Mouse (Mus musculus): ENCODE results near the gene Olfr191. TPM values are rescaled to one million over a fixed set of nuclear protein-coding genes. Genes with fewer than 3 reads are reported as not detected.

Gene Olfr191
- total RNA-seq, 1 experiment: not detected

GRCm38 (mm10) chr16:59048860-59049259 is 40.8 kb downstream of the Olfr191 start:
- H3K9me3 ChIP-seq (ENCODE audit: control insufficient read depth, insufficient read depth, low read depth, low read length): no peaks in the 10 kb centered on the region
- no peak overlapping the region for H3K9ac ChIP-seq (ENCODE audit: insufficient read depth, low read depth, low read length, poor library complexity, severe bottlenecking)
- no peak overlapping the region for H3K27ac ChIP-seq (ENCODE audit: insufficient read depth, low read depth, low read length, poor library complexity, severe bottlenecking)
- H3K36me3 ChIP-seq (ENCODE audit: control insufficient read depth, insufficient read depth, low read length, poor library complexity, severe bottlenecking): no peaks in the 10 kb centered on the region
- no peak for DNase-seq (ENCODE audit: low read depth, low spot score)
- in situ Hi-C loops (cut with MboI; ENCODE audit: low sequenced_read_pairs in 2 of 2, unreplicated experiment in 2 of 2): no loop called here
- no peaks in the 10 kb centered on the region for H3K4me1 ChIP-seq (ENCODE audit: control insufficient read depth in 2 of 2, insufficient read depth in 2 of 2, low read length in 2 of 2, poor library complexity in 1 of 2)
- H3K4me3 ChIP-seq (ENCODE audit: insufficient read depth in 1 of 2, low read depth in 1 of 2, low read length in 2 of 2, poor library complexity in 1 of 2, severe bottlenecking in 1 of 2): no peak overlapping the region
- TF ChIP-seq ZNF384 (IDR thresholded peaks at IDR 0.05; ENCODE audit: low read depth, low read length) (no peak), ZC3H11A (IDR thresholded peaks at IDR 0.05; ENCODE audit: borderline replicate concordance, low read depth, low read length) (no peak), CHD2 (IDR thresholded peaks at IDR 0.05; ENCODE audit: low read depth, low read length) (no peak), HCFC1 (IDR thresholded peaks at IDR 0.05; ENCODE audit: borderline replicate concordance, insufficient read depth, low read length) (no peak), MAFK (IDR thresholded peaks at IDR 0.05; ENCODE audit: insufficient read depth, low read depth, low read length) (no peak)

- in situ Hi-C loops (cut with MboI; ENCODE audit: low sequenced_read_pairs in 2 of 2, unreplicated experiment in 2 of 2): no loop called here
- no peak overlapping the region for H3K9ac ChIP-seq (ENCODE audit: insufficient read depth, low read depth, low read length, poor library complexity, severe bottlenecking)
- no peak for TF ChIP-seq CHD2 (IDR thresholded peaks at IDR 0.05; ENCODE audit: low read depth, low read length)
- TF ChIP-seq HCFC1 (IDR thresholded peaks at IDR 0.05; ENCODE audit: borderline replicate concordance, insufficient read depth, low read length): no peak
- TF ChIP-seq ZC3H11A (IDR thresholded peaks at IDR 0.05; ENCODE audit: borderline replicate concordance, low read depth, low read length): no peak
- TF ChIP-seq ZNF384 (IDR thresholded peaks at IDR 0.05; ENCODE audit: low read depth, low read length): no peak
- TF ChIP-seq MAFK (IDR thresholded peaks at IDR 0.05; ENCODE audit: insufficient read depth, low read depth, low read length): no peak
- no peaks in the 10 kb centered on the region for H3K4me1 ChIP-seq (ENCODE audit: control insufficient read depth in 2 of 2, insufficient read depth in 2 of 2, low read length in 2 of 2, poor library complexity in 1 of 2)
- no peaks in the 10 kb centered on the region for H3K9me3 ChIP-seq (ENCODE audit: control insufficient read depth, insufficient read depth, low read depth, low read length)
- no peak overlapping the region for H3K27ac ChIP-seq (ENCODE audit: insufficient read depth, low read depth, low read length, poor library complexity, severe bottlenecking)
- no peak overlapping the region for H3K4me3 ChIP-seq (ENCODE audit: insufficient read depth in 1 of 2, low read depth in 1 of 2, low read length in 2 of 2, poor library complexity in 1 of 2, severe bottlenecking in 1 of 2)
- no peak for DNase-seq (ENCODE audit: low read depth, low spot score)
- no peaks in the 10 kb centered on the region for H3K36me3 ChIP-seq (ENCODE audit: control insufficient read depth, insufficient read depth, low read length, poor library complexity, severe bottlenecking)
These were observed 42.0 kb downstream of the Olfr191 start for GRCm38 (mm10) chr16:59047579-59047978.

GRCm38 (mm10) chr16:59045835-59046234 is 43.8 kb downstream of the Olfr191 start:
- H3K36me3 ChIP-seq (ENCODE audit: control insufficient read depth, insufficient read depth, low read length, poor library complexity, severe bottlenecking): no peaks in the 10 kb centered on the region
- H3K9ac ChIP-seq (ENCODE audit: insufficient read depth, low read depth, low read length, poor library complexity, severe bottlenecking): no peak overlapping the region
- H3K4me3 ChIP-seq (ENCODE audit: insufficient read depth in 1 of 2, low read depth in 1 of 2, low read length in 2 of 2, poor library complexity in 1 of 2, severe bottlenecking in 1 of 2): no peak overlapping the region
- in situ Hi-C loops (cut with MboI; ENCODE audit: low sequenced_read_pairs in 2 of 2, unreplicated experiment in 2 of 2): no loop called here
- TF ChIP-seq CHD2 (IDR thresholded peaks at IDR 0.05; ENCODE audit: low read depth, low read length) (no peak), ZNF384 (IDR thresholded peaks at IDR 0.05; ENCODE audit: low read depth, low read length) (no peak), HCFC1 (IDR thresholded peaks at IDR 0.05; ENCODE audit: borderline replicate concordance, insufficient read depth, low read length) (no peak), ZC3H11A (IDR thresholded peaks at IDR 0.05; ENCODE audit: borderline replicate concordance, low read depth, low read length) (no peak), MAFK (IDR thresholded peaks at IDR 0.05; ENCODE audit: insufficient read depth, low read depth, low read length) (no peak)
- H3K4me1 ChIP-seq (ENCODE audit: control insufficient read depth in 2 of 2, insufficient read depth in 2 of 2, low read length in 2 of 2, poor library complexity in 1 of 2): no peaks in the 10 kb centered on the region
- H3K9me3 ChIP-seq (ENCODE audit: control insufficient read depth, insufficient read depth, low read depth, low read length): no peaks in the 10 kb centered on the region
- no peak overlapping the region for H3K27ac ChIP-seq (ENCODE audit: insufficient read depth, low read depth, low read length, poor library complexity, severe bottlenecking)
- no peak for DNase-seq (ENCODE audit: low read depth, low spot score)

- in situ Hi-C loops (cut with MboI; ENCODE audit: low sequenced_read_pairs in 2 of 2, unreplicated experiment in 2 of 2): no loop called here
- Histone ChIP-seq H3K9me3 (ENCODE audit: control insufficient read depth, insufficient read depth, low read depth, low read length) (no peaks in the 10 kb centered on the region), H3K27ac (ENCODE audit: insufficient read depth, low read depth, low read length, poor library complexity, severe bottlenecking) (no peak within 1 kb of the TSS), H3K4me1 (ENCODE audit: control insufficient read depth in 2 of 2, insufficient read depth in 2 of 2, low read length in 2 of 2, poor library complexity in 1 of 2) (no peaks in the 10 kb centered on the region), H3K4me3 (ENCODE audit: insufficient read depth in 1 of 2, low read depth in 1 of 2, low read length in 2 of 2, poor library complexity in 1 of 2, severe bottlenecking in 1 of 2) (no peak within 1 kb of the TSS), H3K36me3 (ENCODE audit: control insufficient read depth, insufficient read depth, low read length, poor library complexity, severe bottlenecking) (no peaks in the 10 kb centered on the region), H3K9ac (ENCODE audit: insufficient read depth, low read depth, low read length, poor library complexity, severe bottlenecking) (no peak within 1 kb of the TSS)
- TF ChIP-seq MAFK (IDR thresholded peaks at IDR 0.05; ENCODE audit: insufficient read depth, low read depth, low read length): no peak
- no peak for TF ChIP-seq HCFC1 (IDR thresholded peaks at IDR 0.05; ENCODE audit: borderline replicate concordance, insufficient read depth, low read length)
- TF ChIP-seq CHD2 (IDR thresholded peaks at IDR 0.05; ENCODE audit: low read depth, low read length): no peak
- no peak for TF ChIP-seq ZC3H11A (IDR thresholded peaks at IDR 0.05; ENCODE audit: borderline replicate concordance, low read depth, low read length)
- no peak for TF ChIP-seq ZNF384 (IDR thresholded peaks at IDR 0.05; ENCODE audit: low read depth, low read length)
- no peak for DNase-seq (ENCODE audit: low read depth, low spot score)
These were observed 49.9 kb downstream of the Olfr191 start, which contains the start of gene Olfr187 for GRCm38 (mm10) chr16:59039710-59040109. Gene Olfr187 (minus strand): TSS chr16:59039767.

Other genes starting within 250 kb of the Olfr191 start
- gene Olfr177, start 215.1 kb downstream of the Olfr191 start, total RNA-seq (2012; rRNA removed): not detected in 2 replicates
- not detected in 2 replicates for gene Olfr178, start 197.8 kb downstream of the Olfr191 start, total RNA-seq (2012; rRNA removed)
- gene Olfr181, start 161.1 kb downstream of the Olfr191 start, total RNA-seq (2012; rRNA removed): not detected in 2 replicates
- gene Olfr180, start 160.4 kb downstream of the Olfr191 start, total RNA-seq (2012; rRNA removed): not detected in 2 replicates
- not detected in 2 replicates for gene Olfr183, start 94.5 kb downstream of the Olfr191 start, total RNA-seq (2012; rRNA removed)
- gene Olfr186, start 59.5 kb downstream of the Olfr191 start, total RNA-seq (2012; rRNA removed): not detected in 2 replicates
- not detected in 2 replicates for gene Olfr187, start 50.1 kb downstream of the Olfr191 start, total RNA-seq (2012; rRNA removed)
- gene Olfr190, start 11.8 kb downstream of the Olfr191 start, total RNA-seq (2012; rRNA removed): not detected in 2 replicates
- gene Olfr193, start 22.1 kb upstream of the Olfr191 start, total RNA-seq (2012; rRNA removed): not detected in 2 replicates
- not detected in 2 replicates for gene Olfr194, start 31.2 kb upstream of the Olfr191 start, total RNA-seq (2012; rRNA removed)
- not detected in 2 replicates for gene Olfr195, start 57.2 kb upstream of the Olfr191 start, total RNA-seq (2012; rRNA removed)
- gene Olfr196, start 80.6 kb upstream of the Olfr191 start, total RNA-seq (2012; rRNA removed): not detected in 2 replicates
- not detected in 2 replicates for gene Olfr198, start 113.7 kb upstream of the Olfr191 start, total RNA-seq (2012; rRNA removed)
- gene Olfr199, start 129.9 kb upstream of the Olfr191 start, total RNA-seq (2012; rRNA removed): not detected in 2 replicates
- gene Olfr201, start 182.8 kb upstream of the Olfr191 start, total RNA-seq (2012; rRNA removed): not detected in 2 replicates
- not detected in 2 replicates for gene Olfr202, start 197.0 kb upstream of the Olfr191 start, total RNA-seq (2012; rRNA removed)
- not detected in 2 replicates for gene Olfr203, start 209.1 kb upstream of the Olfr191 start, total RNA-seq (2012; rRNA removed)
- not detected in 2 replicates for gene Olfr204, start 228.4 kb upstream of the Olfr191 start, total RNA-seq (2012; rRNA removed)
- gene Olfr205, start 241.3 kb upstream of the Olfr191 start, total RNA-seq (2012; rRNA removed): not detected in 2 replicates

Data from ES-E14 (cell line).